Mouse (Mus musculus) lung, postnatal 36 days (tissue): ENCODE data around the gene Ift88.

Experiments used
- DNase-seq: peaks from one replicate; pipeline ENCODE4 v3.0.0; 2022; ENCODE audit warnings: mixed read lengths

Gene Ift88

GRCm38 (mm10) chr14:57423432-57424211 lies at the start of gene Ift88:
TSS of gene Ift88 (plus strand) at chr14:57424062.
- peak; percentile 95 for DNase-seq

- DNase-seq, result no peak
Observed at GRCm38 (mm10) chr14:57375205-57375604, 48.7 kb upstream of the Ift88 start.

- no peak for DNase-seq
Observed at GRCm38 (mm10) chr14:57376016-57376415, 47.8 kb upstream of the Ift88 start.

- peak; percentile 11 for DNase-seq
Observed at GRCm38 (mm10) chr14:57376956-57377355, 46.9 kb upstream of the Ift88 start.

GRCm38 (mm10) chr14:57377531-57377930 lies 46.3 kb upstream of the Ift88 start:
- no peak for DNase-seq

- no peak for DNase-seq
Observed at GRCm38 (mm10) chr14:57385667-57386066, 38.2 kb upstream of the Ift88 start.

GRCm38 (mm10) chr14:57386758-57387561 lies 36.9 kb upstream of the Ift88 start:
- peak; percentile 37 for DNase-seq

GRCm38 (mm10) chr14:57391621-57392020 lies 32.2 kb upstream of the Ift88 start:
- DNase-seq, result no peak

- no peak for DNase-seq
Observed at GRCm38 (mm10) chr14:57392278-57392677, 31.6 kb upstream of the Ift88 start.

- DNase-seq, result peak; percentile 15
Observed at GRCm38 (mm10) chr14:57395470-57395869, 28.4 kb upstream of the Ift88 start.

GRCm38 (mm10) chr14:57397221-57397620 lies 26.6 kb upstream of the Ift88 start:
- DNase-seq, result no peak

- DNase-seq, result peak; percentile 99
Observed at GRCm38 (mm10) chr14:57398065-57398757, 25.7 kb upstream of the Ift88 start, which contains the start of gene Cryl1. TSS of gene Cryl1 (minus strand) at chr14:57398529.

- peak; percentile 62 for DNase-seq
Observed at GRCm38 (mm10) chr14:57398813-57399427, 24.9 kb upstream of the Ift88 start.

- DNase-seq, result no peak
Observed at GRCm38 (mm10) chr14:57402815-57403214, 21.0 kb upstream of the Ift88 start.

GRCm38 (mm10) chr14:57407039-57407987 lies 16.5 kb upstream of the Ift88 start:
- DNase-seq, result peak; percentile 77

- DNase-seq, result no peak
Observed at GRCm38 (mm10) chr14:57408100-57408499, 15.8 kb upstream of the Ift88 start.

GRCm38 (mm10) chr14:57409106-57409505 lies 14.8 kb upstream of the Ift88 start:
- peak; percentile 9 for DNase-seq

GRCm38 (mm10) chr14:57412166-57412565 lies 11.7 kb upstream of the Ift88 start:
- no peak for DNase-seq

GRCm38 (mm10) chr14:57417187-57417586 lies 6.7 kb upstream of the Ift88 start:
- DNase-seq, result no peak

- DNase-seq, result no peak
Observed at GRCm38 (mm10) chr14:57424212-57424561, 325 bp downstream of the Ift88 start.

GRCm38 (mm10) chr14:57430451-57430850 lies 6.6 kb downstream of the Ift88 start:
- no peak for DNase-seq

GRCm38 (mm10) chr14:57452516-57452915 lies 28.7 kb downstream of the Ift88 start:
- DNase-seq, result no peak
